Mouse (Mus musculus) cerebellum, adult 2 months (tissue): ENCODE measurements at regions not wholly inside any gene's neighbourhood (a gene's known extent, or its start where the extent isn't known, plus 50 kb on each side); places are given as distances from the start of the nearest gene placed in this dataset.

Experiments
- CTCF ChIP-seq: fragments of 200-500 bp; IDR thresholded peaks from 2 replicates; pipeline ENCODE4 v1.5.1; 2011; ENCODE audit warnings: low read depth, mild to moderate bottlenecking, control low read depth, low read length, moderate library complexity, borderline replicate concordance; ENCODE audit not compliant: insufficient read depth
- POLR2A ChIP-seq: fragments of 200-500 bp; IDR thresholded peaks from 2 replicates; pipeline ENCODE4 v1.6.1; 2011; ENCODE audit warnings: low read length, control low read depth, borderline replicate concordance; ENCODE audit not compliant: insufficient read depth

GRCm38 (mm10) chr1:43256078-43256477, 59.3 kb upstream of the Fhl2 start:
- TF ChIP-seq CTCF (no peak), POLR2A (no peak)
